Mouse (Mus musculus): ENCODE data around the gene Cerkl. TPM values are rescaled to one million over a fixed set of nuclear protein-coding genes. Genes with fewer than 3 reads are reported as not detected.

Cerkl gene
- polyA plus RNA-seq, 1 experiment, result 0.46 TPM

GRCm38 (mm10) chr2:79352100-79352802 lies 104.3 kb downstream of the Cerkl start:
- DNase-seq (ENCODE audit: low read depth), result peak; percentile 23
- TF ChIP-seq POLR2A (IDR thresholded peaks at IDR 0.05; ENCODE audit: borderline replicate concordance, extremely low read depth, insufficient read depth, insufficient read length, poor library complexity, severe bottlenecking) (no peak), CTCF (IDR thresholded peaks at IDR 0.05; ENCODE audit: borderline replicate concordance, extremely low read depth, insufficient read depth, insufficient read length) (no peak)

- TF ChIP-seq CTCF (IDR thresholded peaks at IDR 0.05; ENCODE audit: borderline replicate concordance, extremely low read depth, insufficient read depth, insufficient read length) (no peak), POLR2A (IDR thresholded peaks at IDR 0.05; ENCODE audit: borderline replicate concordance, extremely low read depth, insufficient read depth, insufficient read length, poor library complexity, severe bottlenecking) (no peak)
- peak; percentile 89 for DNase-seq (ENCODE audit: low read depth)
Measured at GRCm38 (mm10) chr2:79351179-79352099, 105.1 kb downstream of the Cerkl start.

GRCm38 (mm10) chr2:79343115-79343514 lies 113.5 kb downstream of the Cerkl start:
- TF ChIP-seq POLR2A (IDR thresholded peaks at IDR 0.05; ENCODE audit: borderline replicate concordance, extremely low read depth, insufficient read depth, insufficient read length, poor library complexity, severe bottlenecking), result no peak
- TF ChIP-seq CTCF (IDR thresholded peaks at IDR 0.05; ENCODE audit: borderline replicate concordance, extremely low read depth, insufficient read depth, insufficient read length), result no peak
- peak; percentile 47 for DNase-seq (ENCODE audit: low read depth)

GRCm38 (mm10) chr2:79339003-79339402 lies 117.6 kb downstream of the Cerkl start:
- TF ChIP-seq POLR2A (IDR thresholded peaks at IDR 0.05; ENCODE audit: borderline replicate concordance, extremely low read depth, insufficient read depth, insufficient read length, poor library complexity, severe bottlenecking), result no peak
- no peak for TF ChIP-seq CTCF (IDR thresholded peaks at IDR 0.05; ENCODE audit: borderline replicate concordance, extremely low read depth, insufficient read depth, insufficient read length)
- no peak for DNase-seq (ENCODE audit: low read depth)

GRCm38 (mm10) chr2:79336141-79336540 lies 120.4 kb downstream of the Cerkl start:
- peak; percentile 14; the same call in 1 of the 2 replicates for TF ChIP-seq CTCF (IDR thresholded peaks at IDR 0.05; ENCODE audit: borderline replicate concordance, extremely low read depth, insufficient read depth, insufficient read length)
- no peak for TF ChIP-seq POLR2A (IDR thresholded peaks at IDR 0.05; ENCODE audit: borderline replicate concordance, extremely low read depth, insufficient read depth, insufficient read length, poor library complexity, severe bottlenecking)
- no peak for DNase-seq (ENCODE audit: low read depth)

- TF ChIP-seq POLR2A (IDR thresholded peaks at IDR 0.05; ENCODE audit: borderline replicate concordance, extremely low read depth, insufficient read depth, insufficient read length, poor library complexity, severe bottlenecking) (no peak), CTCF (IDR thresholded peaks at IDR 0.05; ENCODE audit: borderline replicate concordance, extremely low read depth, insufficient read depth, insufficient read length) (no peak)
- DNase-seq (ENCODE audit: low read depth), result no peak
Measured at GRCm38 (mm10) chr2:79334661-79335060, 121.9 kb downstream of the Cerkl start.

- peak; percentile 54 for DNase-seq (ENCODE audit: low read depth)
- TF ChIP-seq CTCF (IDR thresholded peaks at IDR 0.05; ENCODE audit: borderline replicate concordance, extremely low read depth, insufficient read depth, insufficient read length), result no peak
- TF ChIP-seq POLR2A (IDR thresholded peaks at IDR 0.05; ENCODE audit: borderline replicate concordance, extremely low read depth, insufficient read depth, insufficient read length, poor library complexity, severe bottlenecking), result no peak
Measured at GRCm38 (mm10) chr2:79328079-79328478, 128.5 kb downstream of the Cerkl start.

- peak; percentile 43 for DNase-seq (ENCODE audit: low read depth)
- TF ChIP-seq CTCF (IDR thresholded peaks at IDR 0.05; ENCODE audit: borderline replicate concordance, extremely low read depth, insufficient read depth, insufficient read length) (no peak), POLR2A (IDR thresholded peaks at IDR 0.05; ENCODE audit: borderline replicate concordance, extremely low read depth, insufficient read depth, insufficient read length, poor library complexity, severe bottlenecking) (no peak)
Measured at GRCm38 (mm10) chr2:79316182-79316880, 140.3 kb downstream of the Cerkl start.

GRCm38 (mm10) chr2:79315108-79315507 lies 141.5 kb downstream of the Cerkl start:
- DNase-seq (ENCODE audit: low read depth), result peak; percentile 85
- TF ChIP-seq POLR2A (IDR thresholded peaks at IDR 0.05; ENCODE audit: borderline replicate concordance, extremely low read depth, insufficient read depth, insufficient read length, poor library complexity, severe bottlenecking), result no peak
- TF ChIP-seq CTCF (IDR thresholded peaks at IDR 0.05; ENCODE audit: borderline replicate concordance, extremely low read depth, insufficient read depth, insufficient read length), result no peak

GRCm38 (mm10) chr2:79312499-79312898 lies 144.1 kb downstream of the Cerkl start:
- DNase-seq (ENCODE audit: low read depth), result peak; percentile 67
- TF ChIP-seq POLR2A (IDR thresholded peaks at IDR 0.05; ENCODE audit: borderline replicate concordance, extremely low read depth, insufficient read depth, insufficient read length, poor library complexity, severe bottlenecking) (no peak), CTCF (IDR thresholded peaks at IDR 0.05; ENCODE audit: borderline replicate concordance, extremely low read depth, insufficient read depth, insufficient read length) (no peak)
